Mouse (Mus musculus) right cerebral cortex, adult 18-20 months (tissue): ENCODE measurements around the gene Tvp23a.

Experiments
- DNase-seq: peaks from one replicate; pipeline ENCODE4 v3.0.0; 2022; ENCODE audit warnings: mixed read lengths

Gene Tvp23a

DNA sequence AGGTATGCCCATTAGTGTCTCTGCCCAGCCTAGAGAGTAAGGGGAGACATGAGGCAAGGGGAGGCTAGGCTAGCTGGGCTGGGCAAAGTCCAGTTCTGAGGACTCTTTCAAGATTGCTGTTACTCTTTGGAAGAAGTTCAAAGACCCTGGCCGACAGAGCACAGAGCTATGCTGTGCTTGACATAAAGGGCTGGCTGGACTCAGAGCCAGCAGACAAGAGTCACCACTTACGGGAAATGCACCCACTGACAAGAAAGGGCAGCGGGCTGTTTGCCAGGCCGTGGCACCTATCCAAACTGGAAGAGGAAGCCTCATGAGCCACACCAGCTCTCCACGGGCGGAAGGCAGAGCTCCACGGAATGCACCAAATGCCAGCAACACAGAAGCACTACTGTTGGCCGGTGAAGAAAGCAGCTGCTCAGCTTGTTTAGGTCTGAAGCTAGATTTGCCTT, 5.3 kb upstream of the Tvp23a start:
- peak; percentile 54 for DNase-seq

DNA sequence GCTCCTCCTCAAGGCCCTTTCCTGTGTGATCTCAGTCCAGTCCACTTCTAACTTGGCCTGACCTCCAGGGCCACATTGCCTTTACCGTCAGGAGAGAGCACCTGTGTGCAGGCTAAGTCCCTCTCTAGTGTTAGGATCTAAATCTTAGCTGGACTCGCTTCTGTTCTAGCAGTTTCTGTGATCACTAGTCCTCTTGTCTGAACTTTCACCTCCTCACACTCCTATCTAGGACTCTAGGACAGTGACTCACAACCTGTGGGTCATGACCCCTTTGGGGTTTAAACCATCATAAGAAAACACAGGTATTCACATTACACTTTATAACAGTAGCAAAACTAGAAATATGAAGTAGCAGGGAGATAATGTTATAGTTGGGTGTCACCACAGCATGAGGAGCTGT, 4.7 kb upstream of the Tvp23a start:
- no peak for DNase-seq

GRCm38 (mm10) chr16:10448931-10449330, 1.8 kb upstream of the Tvp23a start:
- no peak for DNase-seq

- DNase-seq = no peak
Measured at GRCm38 (mm10) chr16:10447781-10448180, 619 bp upstream of the Tvp23a start.

- no peak for DNase-seq
Measured at GRCm38 (mm10) chr16:10446573-10447263, 444 bp downstream of the Tvp23a start.

DNA sequence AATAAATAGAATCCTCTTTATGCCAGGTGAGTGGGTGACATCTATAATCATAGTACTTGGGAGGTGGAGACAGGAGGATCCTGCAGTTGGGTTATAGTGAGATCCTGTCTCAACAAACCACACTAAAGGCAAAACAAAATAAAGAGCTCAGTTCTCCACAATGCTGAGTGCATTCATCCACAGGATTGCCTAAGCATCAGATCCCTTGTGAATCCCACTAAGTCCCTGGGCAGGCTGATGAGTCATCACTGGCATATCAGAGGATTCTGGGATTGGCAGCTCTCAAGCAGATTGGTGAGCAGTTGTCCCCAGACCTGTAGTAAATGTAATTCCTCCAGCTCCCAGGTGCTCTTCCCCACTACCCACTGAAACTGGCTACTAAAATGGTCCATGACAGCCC, 3.4 kb downstream of the Tvp23a start:
- DNase-seq = no peak

DNA sequence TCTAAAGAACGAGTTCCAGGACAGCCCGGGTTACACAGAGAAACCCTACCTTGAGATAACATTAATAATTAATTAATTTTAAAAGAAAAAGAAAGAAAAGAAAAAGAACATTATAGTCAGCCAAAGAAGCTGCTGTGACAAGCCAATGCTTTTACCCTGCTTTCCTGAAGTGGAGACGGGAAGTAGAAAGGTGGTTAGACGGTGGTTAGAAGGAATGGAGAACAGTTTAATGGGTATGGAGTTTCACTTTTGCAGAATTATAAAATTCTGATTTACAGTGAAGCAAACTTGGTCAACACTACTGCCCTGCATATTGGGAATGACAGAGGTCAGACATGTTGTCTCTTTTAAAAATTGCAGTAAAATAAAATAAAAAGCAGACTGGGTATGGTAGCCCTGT, 5.4 kb downstream of the Tvp23a start:
- DNase-seq = no peak

DNA sequence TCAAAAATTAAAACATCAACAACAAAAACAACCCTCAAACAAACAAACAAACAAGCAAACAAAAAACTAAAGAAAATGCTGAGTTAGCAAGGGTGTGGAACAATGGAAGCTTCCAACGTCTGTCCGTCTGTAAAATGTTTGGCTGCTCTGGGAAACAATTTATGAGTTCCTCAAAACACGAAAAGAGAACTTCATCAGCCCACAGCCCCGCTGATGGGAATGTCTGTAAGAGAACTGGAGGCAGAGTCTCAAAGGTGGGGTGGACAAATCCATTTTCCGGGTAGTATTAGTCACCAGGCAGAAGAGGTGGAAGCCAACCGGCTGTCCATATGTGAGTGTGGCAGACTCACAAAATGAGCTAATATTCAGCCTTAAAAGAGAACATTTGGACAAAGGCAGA, 5.8 kb downstream of the Tvp23a start:
- DNase-seq = no peak

DNA sequence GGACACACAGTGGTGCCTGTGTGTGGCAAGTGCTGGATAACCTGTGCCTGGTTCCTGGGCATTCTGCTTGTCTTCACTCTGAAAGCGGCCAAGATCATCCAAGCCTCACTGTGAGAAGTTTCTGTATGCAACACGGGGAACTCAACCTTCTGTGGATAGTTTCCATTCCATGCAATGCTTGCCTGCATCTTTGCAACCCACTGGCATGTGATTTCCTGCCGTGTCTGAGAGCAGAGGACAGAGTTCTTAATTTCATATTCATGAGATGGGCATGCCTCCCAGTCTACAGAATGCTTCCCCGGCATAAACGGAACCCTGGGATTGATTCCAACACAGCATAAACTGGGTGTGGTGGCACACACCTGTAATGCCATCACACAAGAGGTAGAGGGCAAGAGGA, 9.1 kb downstream of the Tvp23a start:
- no peak for DNase-seq

DNA sequence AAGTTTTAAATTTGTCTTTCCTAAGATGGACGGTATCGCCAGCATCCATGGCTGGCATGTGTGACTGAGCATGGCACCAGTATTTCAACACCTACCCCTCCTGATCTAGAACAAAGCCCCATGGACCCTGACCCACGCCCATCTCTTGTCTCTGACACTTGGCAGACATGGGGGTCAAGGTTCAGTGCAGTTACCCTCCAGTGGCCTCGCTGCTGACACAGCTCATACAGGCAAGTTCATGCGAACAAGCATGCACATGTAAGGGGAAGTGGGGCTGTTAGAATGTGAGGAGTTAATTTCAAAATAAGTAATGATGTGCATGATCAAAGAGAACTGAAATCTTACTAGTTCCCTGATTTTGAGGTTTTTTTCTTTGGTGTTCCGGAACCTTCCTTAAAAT, 11.0 kb downstream of the Tvp23a start:
- no peak for DNase-seq

DNA sequence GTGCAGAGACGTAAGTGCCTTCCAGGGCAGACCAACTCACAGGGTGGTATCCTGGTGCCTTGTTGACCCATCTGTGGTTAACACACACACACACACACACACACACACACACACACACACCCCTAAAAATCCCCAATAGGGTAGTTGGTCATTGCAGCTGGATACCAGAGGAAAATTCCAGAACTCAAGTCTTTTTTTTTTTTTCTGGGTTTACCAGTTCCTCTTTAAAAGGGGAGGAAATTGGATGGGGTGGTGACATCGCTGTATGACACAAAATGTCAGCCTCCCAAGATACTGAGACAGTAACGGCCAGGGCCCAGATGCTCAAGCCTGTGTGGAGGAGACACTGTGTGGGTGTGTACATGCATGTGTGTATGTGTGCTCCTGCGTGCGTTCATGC, 13.8 kb downstream of the Tvp23a start:
- no peak for DNase-seq

- peak; percentile 44 for DNase-seq
Measured at GRCm38 (mm10) chr16:10432387-10432786, 14.8 kb downstream of the Tvp23a start.

GRCm38 (mm10) chr16:10431911-10432310, 15.3 kb downstream of the Tvp23a start:
- DNase-seq = no peak

DNA sequence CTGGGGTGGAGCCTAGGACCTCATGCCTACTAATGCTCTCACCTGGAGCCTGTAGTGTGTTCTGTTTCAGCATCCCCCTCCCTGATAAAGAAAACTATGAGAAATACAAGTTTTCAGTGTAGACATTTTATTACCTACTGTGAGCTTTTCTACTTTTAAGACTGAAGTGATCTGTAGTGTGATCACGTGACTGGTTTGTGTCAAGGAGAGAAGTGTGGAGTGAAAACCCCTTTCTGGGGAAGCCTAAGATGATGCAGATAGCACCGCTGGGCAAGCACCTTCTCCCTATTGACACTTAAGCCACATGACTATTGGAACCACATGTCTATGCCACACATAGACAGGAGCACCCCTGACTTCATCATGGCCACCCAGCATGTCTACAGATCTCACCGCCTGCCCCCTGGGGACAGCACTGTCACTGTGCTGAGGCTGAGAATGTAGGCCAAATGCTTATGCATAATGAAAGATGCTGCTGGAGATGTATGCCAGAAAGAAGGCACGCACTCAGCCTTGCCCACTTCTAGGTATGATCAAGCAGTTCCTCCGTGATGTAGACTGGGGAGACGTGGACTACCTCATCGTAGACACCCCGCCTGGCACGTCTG, 26.6 kb downstream of the Tvp23a start:
- no peak for DNase-seq

GRCm38 (mm10) chr16:10417723-10418259, 29.4 kb downstream of the Tvp23a start:
- DNase-seq = no peak

DNA sequence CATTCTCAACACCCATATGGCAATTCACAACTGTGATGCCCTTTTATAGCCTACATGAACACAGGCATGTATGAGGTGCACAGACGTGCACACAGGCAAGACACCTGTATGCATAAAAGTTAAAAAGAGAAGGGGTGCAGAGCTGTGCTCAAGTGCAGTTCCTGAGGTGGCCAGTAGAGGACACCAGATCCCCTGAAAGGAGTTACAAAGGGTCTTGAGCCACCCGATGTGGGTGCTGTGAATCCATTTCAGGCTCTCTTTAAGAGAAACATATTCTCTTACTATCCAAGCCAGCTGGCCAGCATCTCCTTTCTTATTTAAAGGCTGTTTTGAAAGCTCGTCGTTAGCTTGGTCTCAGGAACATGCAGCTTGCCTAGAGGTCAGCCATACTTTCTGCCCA, 30.3 kb downstream of the Tvp23a start:
- no peak for DNase-seq

- no peak for DNase-seq
Measured at GRCm38 (mm10) chr16:10415976-10416375, 31.2 kb downstream of the Tvp23a start.

DNA sequence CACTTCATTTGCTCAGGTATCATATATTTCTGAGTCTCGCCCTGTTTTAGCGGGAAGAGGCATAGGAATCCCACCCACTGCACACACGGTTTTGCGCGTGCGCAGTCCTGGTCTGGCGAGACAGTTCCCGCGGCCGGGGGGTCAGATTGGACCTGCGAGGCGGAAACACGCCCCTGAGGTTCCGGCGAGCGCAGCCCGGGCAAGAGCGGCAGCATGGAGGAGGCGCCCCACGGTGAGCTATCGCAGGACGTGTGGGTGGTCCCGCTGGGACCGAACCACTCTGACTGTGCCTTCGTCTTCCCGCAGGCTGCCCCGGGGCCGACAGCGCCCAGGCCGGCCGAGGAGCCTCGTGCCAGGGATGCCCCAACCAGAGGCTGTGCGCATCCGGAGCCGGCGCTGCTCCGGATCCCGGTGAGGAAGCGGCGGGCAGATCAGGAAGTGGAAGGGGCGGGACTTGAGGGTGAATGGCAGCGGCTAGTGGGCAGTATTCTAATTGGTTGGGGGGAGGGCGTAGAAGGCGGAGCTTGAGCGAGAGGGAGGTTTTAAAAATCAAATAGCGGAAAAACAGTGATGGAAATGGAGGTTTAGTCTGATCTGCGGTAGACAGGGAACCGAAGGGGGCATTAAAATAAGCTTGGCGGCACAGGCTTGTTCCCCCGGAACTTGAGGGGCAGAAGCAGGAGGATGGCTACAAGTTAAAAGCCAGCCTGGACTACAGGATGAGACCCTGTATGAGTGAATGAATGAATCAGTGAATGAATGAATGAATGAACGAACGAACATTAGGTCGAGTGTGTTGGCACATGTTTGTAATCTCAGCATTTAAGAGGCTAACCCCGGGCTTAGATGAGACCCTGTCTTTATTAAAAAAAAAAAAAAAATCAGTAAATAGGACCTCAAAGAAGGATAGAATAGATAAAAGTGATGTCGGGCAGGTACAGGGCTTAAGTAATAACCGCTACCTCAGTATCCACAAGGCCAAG, 35.1 kb downstream of the Tvp23a start, which contains the start of gene Nubp1:
Gene Nubp1 (plus strand): TSS at position 185 of the 983 bp plus-strand sequence.
- DNase-seq = peak; percentile 94

- DNase-seq = peak; percentile 73
Measured at GRCm38 (mm10) chr16:10399160-10399559, 48.0 kb downstream of the Tvp23a start.

DNA sequence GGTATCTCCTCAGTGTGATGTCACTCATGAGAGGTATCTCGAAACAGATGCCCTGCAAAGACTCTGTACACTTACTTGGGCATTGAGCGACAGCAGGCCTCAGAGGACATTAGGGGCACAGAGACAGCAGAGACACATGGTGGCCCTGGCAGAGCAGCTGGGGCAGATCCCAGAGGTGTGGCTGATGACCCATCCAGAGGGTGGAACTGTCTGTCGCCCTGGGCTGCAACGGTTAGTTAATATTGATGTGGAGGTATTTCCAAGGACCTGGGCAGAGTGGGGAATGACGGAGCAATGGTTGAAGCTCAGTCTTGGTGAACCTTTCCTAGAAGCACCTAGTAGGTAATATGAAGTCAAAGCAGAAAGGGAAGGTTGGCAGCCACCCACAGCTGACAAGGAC, 48.4 kb downstream of the Tvp23a start:
- no peak for DNase-seq

GRCm38 (mm10) chr16:10394699-10395540, 52.2 kb downstream of the Tvp23a start, which contains the start of gene Tekt5:
TSS of gene Tekt5 (minus strand) at chr16:10395490.
- peak; percentile 40 for DNase-seq

DNA sequence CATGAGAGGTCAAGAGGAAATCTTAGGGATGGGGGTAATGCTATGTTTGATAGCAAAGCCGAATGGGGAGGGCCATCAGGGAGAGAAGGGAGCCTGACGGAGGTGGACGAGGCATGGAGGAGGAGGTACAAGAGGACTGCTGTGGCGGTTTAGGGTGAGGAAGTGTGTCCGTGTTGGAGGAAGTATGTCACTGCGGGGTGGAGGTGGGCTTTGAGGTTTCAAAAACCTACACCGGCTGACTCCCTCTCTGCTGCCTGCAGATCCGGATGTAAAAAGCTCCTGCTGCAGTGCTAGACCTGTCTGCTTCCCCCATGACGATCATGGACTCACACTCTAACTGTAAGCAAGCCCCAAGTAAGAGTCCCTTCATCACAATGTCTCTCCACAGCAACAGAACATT, 54.6 kb downstream of the Tvp23a start:
- DNase-seq = no peak
